Mouse (Mus musculus): ENCODE measurements around the gene Gm9268. TPM values are rescaled to one million over a fixed set of nuclear protein-coding genes. Genes with fewer than 3 reads are reported as not detected.
"Not testable (repeated sequence)": the region's sequence is repeated elsewhere in the genome, so short reads cannot be mapped to it uniquely, and the experiment has no call there.

The Gm9268 gene
- polyA plus RNA-seq (2014; fragmentation: Nextera tagmentation; extraction: Ambion mirVana) = not detected in 2 replicates

- DNase-seq (ENCODE audit: low spot score); H3K27ac ChIP-seq (ENCODE audit: low read depth); H3K27me3 ChIP-seq (replicated peaks; ENCODE audit: control insufficient read depth, insufficient read depth, low read length); H3K4me2 ChIP-seq (ENCODE audit: low read length); H3K9me3 ChIP-seq (ENCODE audit: control insufficient read depth, low read length); H3K4me1 ChIP-seq (replicated peaks; ENCODE audit: control insufficient read depth, insufficient read depth, low read length); H3K36me3 ChIP-seq (ENCODE audit: control insufficient read depth, insufficient read depth, low read length); ATAC-seq (replicated peaks; ENCODE audit: low FRiP score, low TSS enrichment, low read depth); H3K4me3 ChIP-seq (ENCODE audit: low read depth, low read length); H3K9ac ChIP-seq (ENCODE audit: low read length): not testable (repeated sequence)
- no CpG with 5 or more reads among the region's 1 CpGs for WGBS
Observed at GRCm38 (mm10) chr7:43018465-43018864, at the start of gene Gm9268. Gene Gm9268 (plus strand): TSS chr7:43018765.

- Histone ChIP-seq H3K9ac (ENCODE audit: low read length) (no peak overlapping the region), H3K27me3 (replicated peaks; ENCODE audit: control insufficient read depth, insufficient read depth, low read length) (no peaks in the 10 kb centered on the region), H3K4me3 (ENCODE audit: low read depth, low read length) (no peak overlapping the region), H3K9me3 (ENCODE audit: control insufficient read depth, low read length) (peaks cover 18% of the 10 kb centered on the region; the same call in 1 of the 2 replicates), H3K4me2 (ENCODE audit: low read length) (no peak overlapping the region), H3K4me1 (replicated peaks; ENCODE audit: control insufficient read depth, insufficient read depth, low read length) (no peaks in the 10 kb centered on the region), H3K36me3 (ENCODE audit: control insufficient read depth, insufficient read depth, low read length) (no peaks in the 10 kb centered on the region), H3K27ac (ENCODE audit: low read depth) (no peak overlapping the region)
- 85% methylated on average over 11 of the region's 11 CpGs for WGBS
- DNase-seq (ENCODE audit: low spot score) (no peak), ATAC-seq (replicated peaks; ENCODE audit: low FRiP score, low TSS enrichment, low read depth) (no peak)
Observed at GRCm38 (mm10) chr7:42980098-42980497, 38.5 kb upstream of the Gm9268 start.

GRCm38 (mm10) chr7:42980739-42981138, 37.8 kb upstream of the Gm9268 start:
- Histone ChIP-seq H3K4me3 (ENCODE audit: low read depth, low read length) (no peak overlapping the region), H3K36me3 (ENCODE audit: control insufficient read depth, insufficient read depth, low read length) (no peaks in the 10 kb centered on the region), H3K9ac (ENCODE audit: low read length) (no peak overlapping the region), H3K27me3 (replicated peaks; ENCODE audit: control insufficient read depth, insufficient read depth, low read length) (no peaks in the 10 kb centered on the region), H3K4me1 (replicated peaks; ENCODE audit: control insufficient read depth, insufficient read depth, low read length) (no peaks in the 10 kb centered on the region), H3K4me2 (ENCODE audit: low read length) (no peak overlapping the region), H3K27ac (ENCODE audit: low read depth) (no peak overlapping the region), H3K9me3 (ENCODE audit: control insufficient read depth, low read length) (peaks cover 18% of the 10 kb centered on the region; the same call in 1 of the 2 replicates)
- 86% methylated on average over 10 of the region's 10 CpGs for WGBS
- ATAC-seq (replicated peaks; ENCODE audit: low FRiP score, low TSS enrichment, low read depth) = no peak
- no peak for DNase-seq (ENCODE audit: low spot score)

- ATAC-seq (replicated peaks; ENCODE audit: low FRiP score, low TSS enrichment, low read depth) = no peak
Observed at GRCm38 (mm10) chr7:43077831-43078230, 59.3 kb downstream of the Gm9268 start.

More at GRCm38 (mm10) chr7:43077831-43078230, 59.3 kb downstream of the Gm9268 start:
- Histone ChIP-seq H3K36me3 (ENCODE audit: control insufficient read depth, insufficient read depth, low read length) (no peaks in the 10 kb centered on the region), H3K4me2 (ENCODE audit: low read length) (no peak overlapping the region), H3K9ac (ENCODE audit: low read length) (no peak overlapping the region), H3K4me1 (replicated peaks; ENCODE audit: control insufficient read depth, insufficient read depth, low read length) (no peaks in the 10 kb centered on the region), H3K27me3 (replicated peaks; ENCODE audit: control insufficient read depth, insufficient read depth, low read length) (no peaks in the 10 kb centered on the region), H3K27ac (ENCODE audit: low read depth) (no peak overlapping the region), H3K9me3 (ENCODE audit: control insufficient read depth, low read length) (0 out of 2 replicates have a peak, but pooled peaks cover 3% of the 10 kb centered on the region), H3K4me3 (ENCODE audit: low read depth, low read length) (no peak overlapping the region)
- no peak for DNase-seq (ENCODE audit: low spot score)
- WGBS = 89% methylated on average over 8 of the region's 8 CpGs

Other genes starting within 250 kb of the Gm9268 start
- not detected in 2 replicates for gene Vmn2r62, start 225.2 kb upstream of the Gm9268 start, polyA plus RNA-seq (2014; fragmentation: Nextera tagmentation; extraction: Ambion mirVana)
- not detected in 2 replicates for gene Gm2381, start 151.5 kb upstream of the Gm9268 start, polyA plus RNA-seq (2014; fragmentation: Nextera tagmentation; extraction: Ambion mirVana)
- gene Vmn2r63, start 84.9 kb upstream of the Gm9268 start, polyA plus RNA-seq (2014; fragmentation: Nextera tagmentation; extraction: Ambion mirVana) = not detected in 2 replicates
- not detected in 2 replicates for gene Zfp936, start 95.5 kb downstream of the Gm9268 start, polyA plus RNA-seq (2014; fragmentation: Nextera tagmentation; extraction: Ambion mirVana)